Mouse (Mus musculus) G1E (cell line): Measurements from ENCODE around the gene Slc46a3. TPM values are rescaled to one million over a fixed set of nuclear protein-coding genes. Genes with fewer than 3 reads are reported as not detected.
A peak's percentile ranks its signal among the peaks of the same experiment; 100 is the strongest.
"Not testable (repeated sequence)": the region's sequence is repeated elsewhere in the genome, so short reads cannot be mapped to it uniquely, and the experiment has no call there.

Experiments
- ATAC-seq: 2 replicates; pipeline ENCODE4 v1.8.0; 2016; ENCODE audit warnings: mild to moderate bottlenecking; ENCODE audit not compliant: insufficient number of reproducible peaks, poor library complexity, low FRiP score, severe bottlenecking; ENCODE audit errors: extremely low read depth
- DNase-seq: peaks from one replicate; pipeline ENCODE4 v3.0.0; 2012; ENCODE audit warnings: low spot score
- H3K27me3 ChIP-seq: 2 replicates; pipeline ENCODE4 v1.6.1; 2012; ENCODE audit warnings: mild to moderate bottlenecking, low read length, inconsistent platforms; ENCODE audit not compliant: insufficient read depth
- H3K36me3 ChIP-seq: replicated peaks from 2 replicates; pipeline ENCODE3; 2012; ENCODE audit warnings: mild to moderate bottlenecking, inconsistent platforms
- H3K4me1 ChIP-seq: 2 replicates; pipeline ENCODE4 v1.6.1; 2012; ENCODE audit warnings: low read depth, low read length, inconsistent platforms, mixed read lengths; ENCODE audit not compliant: insufficient read depth
- H3K4me3 ChIP-seq: 2 replicates; pipeline ENCODE4 v1.5.1; 2012; ENCODE audit warnings: low read depth, mild to moderate bottlenecking, inconsistent platforms, low read length, moderate library complexity, mixed read lengths
- H3K9me3 ChIP-seq: replicated peaks from 2 replicates; pipeline ENCODE4 v1.6.1; 2012; ENCODE audit warnings: inconsistent platforms
- CTCF ChIP-seq: IDR thresholded peaks from 2 replicates; pipeline ENCODE4 v1.5.1; 2012; ENCODE audit warnings: low read depth, low read length, inconsistent platforms, mixed read lengths
- GATA1 ChIP-seq: IDR thresholded peaks from 2 replicates; pipeline ENCODE4 v1.6.1; 2012; ENCODE audit warnings: borderline replicate concordance, low read length, inconsistent platforms, mixed read lengths
- GATA2 ChIP-seq: IDR thresholded peaks from 2 replicates; pipeline ENCODE4 v1.6.1; 2012; ENCODE audit warnings: low read depth, low read length, inconsistent platforms, borderline replicate concordance
- POLR2AphosphoS5 ChIP-seq: IDR thresholded peaks from 2 replicates; pipeline ENCODE4 v1.6.1; 2012; ENCODE audit warnings: low read depth, low read length, inconsistent platforms; ENCODE audit not compliant: insufficient replicate concordance
- TAL1 ChIP-seq: conservative IDR thresholded peaks from 2 replicates; pipeline ENCODE4 v1.6.1; 2012; ENCODE audit warnings: low read depth, low read length, inconsistent platforms, mixed read lengths
- polyA plus RNA-seq: library from polyadenylated mRNA; stranded (reverse); fragments of >175 nt; gene quantifications from 2 replicates; pipeline ENCODE4 v1.2.3, GENCODE M21; 2012
- total RNA-seq, 2 experiments: library from RNA; stranded (forward) in 1 of 2; stranded (reverse) in 1 of 2; fragments of 200-1000 nt in 1 of 2; fragments of >200 nt in 1 of 2; fragmentation: Nextera tagmentation in 1 of 2; gene quantifications; 2 replicates each; pipeline ENCODE4 v1.2.3; 2014 to 2017

Slc46a3 gene
- total and polyA plus RNA-seq, 3 experiments = 8.0 to 55.3 (median 18.1) TPM

DNA sequence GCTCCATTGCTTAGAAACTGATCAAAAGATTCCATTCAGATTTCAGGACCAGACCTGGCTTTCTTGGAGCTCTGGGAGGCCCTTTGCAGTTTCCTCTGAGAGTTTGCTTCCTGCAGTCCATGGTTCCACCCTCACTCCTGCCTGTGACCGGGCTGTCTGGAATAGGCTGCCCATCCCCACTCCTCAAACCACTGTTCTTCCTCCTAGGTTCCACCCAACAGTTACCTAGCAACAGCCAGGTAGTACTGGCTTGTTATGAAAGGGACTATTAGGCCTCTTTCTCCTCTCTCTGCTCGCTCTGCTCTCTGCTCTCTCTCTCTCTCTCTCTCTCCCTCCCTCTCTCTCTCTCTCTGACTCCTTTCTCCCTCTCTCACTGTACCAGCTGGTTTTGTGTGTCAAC lies 3.6 kb upstream of the Slc46a3 start:
- Histone ChIP-seq H3K36me3 (no peaks in the 10 kb centered on the region), H3K9me3 (no peaks in the 10 kb centered on the region), H3K4me1 (peaks cover 75% of the 10 kb centered on the region), H3K27me3 (no peaks in the 10 kb centered on the region), H3K4me3 (no peak overlapping the region)
- TF ChIP-seq CTCF (no peak), GATA2 (no peak), GATA1 (no peak), TAL1 (no peak)
- DNase-seq = no peak
- ATAC-seq = no peak

DNA sequence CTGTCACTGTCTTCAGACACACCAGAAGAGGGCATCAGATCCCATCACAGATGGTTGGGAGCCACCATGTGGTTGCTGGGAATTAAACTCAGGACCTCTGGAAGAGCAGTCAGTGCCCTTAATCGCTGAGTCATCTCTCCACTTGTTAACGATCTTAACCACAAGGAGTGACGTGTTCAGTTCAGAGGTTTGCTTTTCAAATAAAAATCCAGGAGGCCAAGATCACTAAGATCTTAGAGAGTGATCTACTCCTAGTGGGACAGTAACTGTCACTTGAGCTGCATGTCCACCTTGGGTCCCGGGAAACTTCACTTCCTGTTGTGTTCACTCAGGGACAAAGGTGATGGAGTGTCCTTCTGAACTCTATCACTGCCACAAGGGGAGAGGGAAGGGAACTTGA lies 1.9 kb upstream of the Slc46a3 start:
- Histone ChIP-seq H3K36me3 (peaks cover 13% of the 10 kb centered on the region), H3K4me1 (peaks cover 78% of the 10 kb centered on the region)
- ATAC-seq, H3K9me3 ChIP-seq, DNase-seq, H3K27me3 ChIP-seq, H3K4me3 ChIP-seq: not testable (repeated sequence)

DNA sequence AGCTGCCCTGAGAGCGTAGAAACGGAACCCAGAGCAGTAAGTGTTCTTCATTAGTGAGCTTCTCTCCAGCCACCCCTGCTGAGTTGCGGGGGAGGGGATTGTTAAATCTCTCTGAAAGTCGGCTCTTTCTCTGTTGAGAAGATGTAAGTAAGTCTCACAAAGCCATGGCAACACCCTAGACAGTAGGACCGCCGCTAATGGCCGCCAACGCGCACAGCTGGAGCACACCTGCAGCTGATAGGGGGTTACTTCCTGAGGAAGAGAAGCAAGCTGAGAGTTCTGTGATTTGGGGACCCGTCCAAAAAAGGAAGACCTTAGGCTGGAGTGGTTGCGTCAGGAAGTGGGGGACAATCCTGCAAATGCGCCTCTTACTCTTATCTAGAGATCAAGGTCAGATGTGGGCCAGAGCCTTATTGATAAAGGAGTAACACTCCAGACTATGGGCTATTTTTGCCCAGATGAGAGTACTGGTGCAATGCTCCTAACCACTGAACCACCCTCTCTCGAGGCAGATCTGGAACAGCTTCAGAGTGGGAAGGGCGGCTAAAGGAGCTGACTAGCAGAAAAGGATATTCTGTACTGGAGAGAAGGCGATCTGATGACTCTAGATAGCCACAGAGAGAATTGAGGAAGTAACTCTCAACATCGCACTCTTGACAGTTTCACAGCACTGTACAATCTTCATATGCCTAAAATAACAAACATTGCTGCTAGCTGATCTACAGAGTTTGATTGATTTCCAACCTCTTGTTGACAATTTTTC lies 1.0 kb upstream of the Slc46a3 start:
- ATAC-seq (peak; percentile 32), DNase-seq (peak; percentile 47)
- Histone ChIP-seq H3K4me1 (peaks cover 83% of the 10 kb centered on the region), H3K4me3 (peak overlapping the region; percentile 83), H3K9me3 (no peaks in the 10 kb centered on the region), H3K36me3 (peaks cover 20% of the 10 kb centered on the region), H3K27me3 (no peaks in the 10 kb centered on the region)
- TF ChIP-seq TAL1 (no peak), GATA1 (no peak), POLR2AphosphoS5 (no peak), CTCF (no peak), GATA2 (no peak)

DNA sequence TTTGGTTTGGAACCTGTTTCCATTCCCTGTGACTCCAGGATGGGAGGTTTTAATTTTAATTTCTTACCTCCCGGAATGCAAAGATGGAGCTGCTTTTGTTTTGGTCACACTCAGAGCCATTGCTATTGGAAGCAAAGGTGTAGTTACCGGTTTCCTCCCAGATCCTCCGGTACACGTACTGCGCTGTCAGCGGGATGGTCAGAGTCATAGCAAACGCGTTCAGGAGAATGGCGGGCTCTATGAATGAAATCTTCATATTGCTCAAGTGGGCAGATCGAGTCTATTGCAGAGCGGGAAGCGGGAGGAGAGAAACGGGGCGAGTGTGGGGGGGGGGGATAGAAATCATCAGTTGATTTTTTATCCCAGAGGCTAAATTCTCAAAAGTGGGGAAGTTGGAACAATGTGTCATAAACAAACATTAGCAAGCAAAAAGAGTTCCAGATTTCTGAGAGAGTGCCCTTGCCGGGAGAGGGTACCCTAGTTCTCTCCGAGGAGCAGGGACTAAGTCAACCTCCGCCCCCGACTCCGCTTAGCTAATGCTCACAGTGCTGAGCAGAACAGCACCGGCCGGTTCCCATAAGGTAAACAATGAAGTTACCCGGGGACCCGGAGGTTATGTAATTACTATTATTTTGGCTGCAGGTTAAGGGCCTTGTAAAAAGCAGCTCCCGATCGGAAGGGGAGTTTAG lies 705 bp downstream of the Slc46a3 start:
- peak overlapping the region; percentile 83 for H3K4me3 ChIP-seq
- no peaks in the 10 kb centered on the region for H3K9me3 ChIP-seq
- no peaks in the 10 kb centered on the region for H3K27me3 ChIP-seq
- H3K4me1 ChIP-seq = peaks cover 79% of the 10 kb centered on the region
- peaks cover 25% of the 10 kb centered on the region for H3K36me3 ChIP-seq
- TF ChIP-seq POLR2AphosphoS5 (no peak), GATA1 (no peak), GATA2 (no peak), CTCF (no peak), TAL1 (no peak)
- DNase-seq (no peak), ATAC-seq (no peak)

DNA sequence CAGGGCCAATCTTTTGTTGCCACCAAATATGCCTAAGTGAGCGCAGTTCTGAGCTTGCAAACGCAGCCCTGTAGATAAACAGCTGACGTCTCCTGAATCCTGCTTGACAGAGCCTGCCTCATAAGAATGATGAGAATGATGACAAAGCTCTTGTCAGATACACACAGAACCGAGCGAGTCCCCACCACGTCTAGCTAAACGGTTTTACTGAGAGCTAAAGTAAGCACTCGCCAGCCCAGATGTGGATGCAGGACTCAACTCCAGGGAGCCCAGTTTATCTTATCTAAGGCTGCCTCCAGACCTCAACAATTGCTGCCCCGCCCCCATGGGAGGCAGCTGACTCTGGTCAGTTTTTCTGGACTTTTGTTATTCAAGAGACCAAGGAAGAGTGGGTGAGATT lies 1.5 kb downstream of the Slc46a3 start:
- peak; percentile 35; the same call in 1 of the 2 replicates for TF ChIP-seq TAL1
- no peak for TF ChIP-seq CTCF
- no peaks in the 10 kb centered on the region for H3K27me3 ChIP-seq
- H3K36me3 ChIP-seq = peaks cover 25% of the 10 kb centered on the region
- ATAC-seq (peak; percentile 30), DNase-seq (no peak)
- peaks cover 79% of the 10 kb centered on the region for H3K4me1 ChIP-seq
- H3K4me3 ChIP-seq = peak overlapping the region; percentile 83; the same call in 1 of the 2 replicates
- H3K9me3 ChIP-seq = no peaks in the 10 kb centered on the region

DNA sequence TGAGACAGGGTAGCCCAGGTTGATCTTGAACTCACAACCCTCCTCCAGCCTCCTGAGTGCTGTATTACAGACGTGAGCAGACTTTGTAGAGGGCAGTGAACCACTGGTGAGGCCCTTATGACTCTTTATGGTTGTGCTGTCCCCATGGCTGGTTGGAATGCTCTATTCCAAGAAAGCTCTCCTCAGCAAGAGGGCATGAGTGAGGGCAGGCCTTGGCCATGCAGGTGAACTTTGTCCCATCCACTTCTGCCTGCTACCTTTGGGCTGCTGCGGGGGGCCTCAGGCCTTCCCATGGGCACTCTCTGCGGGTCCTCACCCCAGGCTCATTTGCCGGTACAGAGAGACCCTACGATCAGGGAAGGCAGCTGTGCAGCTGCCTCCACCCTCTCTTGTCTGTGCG lies 1.9 kb downstream of the Slc46a3 start:
- TF ChIP-seq GATA1 = no peak
- no peak for TF ChIP-seq CTCF
- TF ChIP-seq TAL1 = no peak
- no peak for TF ChIP-seq GATA2
- Histone ChIP-seq H3K4me1 (peaks cover 79% of the 10 kb centered on the region), H3K4me3 (peak overlapping the region; percentile 83; the same call in 1 of the 2 replicates), H3K9me3 (no peaks in the 10 kb centered on the region), H3K36me3 (peaks cover 26% of the 10 kb centered on the region), H3K27me3 (no peaks in the 10 kb centered on the region)
- ATAC-seq = no peak
- no peak for DNase-seq
